Mouse (Mus musculus): ENCODE data around the gene Parp11.

Parp11 gene

GRCm38 (mm10) chr6:127446436-127446890 is at the start of gene Parp11:
Parp11 (plus strand) TSS chr6:127446840.
- DNase-seq, result peak; percentile 65

GRCm38 (mm10) chr6:127398073-127398472 is 48.6 kb upstream of the Parp11 start:
- no peak for DNase-seq

- DNase-seq, result no peak
These were observed 45.2 kb upstream of the Parp11 start for GRCm38 (mm10) chr6:127401419-127401818.

- DNase-seq, result no peak
These were observed 42.4 kb upstream of the Parp11 start for GRCm38 (mm10) chr6:127404070-127404810.

- no peak for DNase-seq
These were observed 41.0 kb upstream of the Parp11 start for GRCm38 (mm10) chr6:127405682-127406081.

- no peak for DNase-seq
These were observed 38.9 kb upstream of the Parp11 start for GRCm38 (mm10) chr6:127407742-127408141.

GRCm38 (mm10) chr6:127417525-127418184 is 29.0 kb upstream of the Parp11 start:
- DNase-seq, result no peak

GRCm38 (mm10) chr6:127418322-127418721 is 28.3 kb upstream of the Parp11 start:
- no peak for DNase-seq

GRCm38 (mm10) chr6:127420115-127420514 is 26.5 kb upstream of the Parp11 start:
- DNase-seq, result no peak

- no peak for DNase-seq
These were observed 21.5 kb upstream of the Parp11 start for GRCm38 (mm10) chr6:127425095-127425494.

GRCm38 (mm10) chr6:127430716-127431115 is 15.9 kb upstream of the Parp11 start:
- DNase-seq, result no peak

- no peak for DNase-seq
These were observed 15.4 kb upstream of the Parp11 start for GRCm38 (mm10) chr6:127431196-127431766.

GRCm38 (mm10) chr6:127433886-127434647 is 12.6 kb upstream of the Parp11 start:
- no peak for DNase-seq

GRCm38 (mm10) chr6:127434648-127434984 is 12.0 kb upstream of the Parp11 start:
- DNase-seq, result no peak

GRCm38 (mm10) chr6:127439063-127439462 is 7.6 kb upstream of the Parp11 start:
- no peak for DNase-seq

- no peak for DNase-seq
These were observed 7.0 kb upstream of the Parp11 start for GRCm38 (mm10) chr6:127439540-127440195.

- no peak for DNase-seq
These were observed 6.1 kb upstream of the Parp11 start for GRCm38 (mm10) chr6:127440416-127441104.

GRCm38 (mm10) chr6:127442584-127442983 is 4.1 kb upstream of the Parp11 start:
- DNase-seq, result no peak

- no peak for DNase-seq
These were observed 2.7 kb upstream of the Parp11 start for GRCm38 (mm10) chr6:127443910-127444309.

- DNase-seq, result no peak
These were observed 2.2 kb upstream of the Parp11 start for GRCm38 (mm10) chr6:127444466-127444865.

- no peak for DNase-seq
These were observed 1.2 kb downstream of the Parp11 start for GRCm38 (mm10) chr6:127447686-127448460.
